Mouse (Mus musculus): Measurements from ENCODE around the gene Ndel1. TPM values are rescaled to one million over a fixed set of nuclear protein-coding genes. Genes with fewer than 3 reads are reported as not detected.

The Ndel1 gene
- total RNA-seq (2021): 100 to 1,000 TPM in 1 of 2 experiments, 10 to 100 TPM in 1; 78.2 to 106 TPM
- long read RNA-seq, experiment 1, transcript Ndel1-201 (9 exons, 2,382 nt): major isoform, 10 of 124 reads
- long read RNA-seq, experiment 1, partial matches to known transcripts: 0 of 124 reads
- long read RNA-seq, experiment 1, other reads (novel, unspliced or antisense): 114 of 124 reads
- long read RNA-seq, experiment 2, transcript Ndel1-201 (9 exons, 2,382 nt): major isoform, 9 of 72 reads
- long read RNA-seq, experiment 2, partial matches to known transcripts: 11 of 72 reads
- long read RNA-seq, experiment 2, other reads (novel, unspliced or antisense): 52 of 72 reads

DNA sequence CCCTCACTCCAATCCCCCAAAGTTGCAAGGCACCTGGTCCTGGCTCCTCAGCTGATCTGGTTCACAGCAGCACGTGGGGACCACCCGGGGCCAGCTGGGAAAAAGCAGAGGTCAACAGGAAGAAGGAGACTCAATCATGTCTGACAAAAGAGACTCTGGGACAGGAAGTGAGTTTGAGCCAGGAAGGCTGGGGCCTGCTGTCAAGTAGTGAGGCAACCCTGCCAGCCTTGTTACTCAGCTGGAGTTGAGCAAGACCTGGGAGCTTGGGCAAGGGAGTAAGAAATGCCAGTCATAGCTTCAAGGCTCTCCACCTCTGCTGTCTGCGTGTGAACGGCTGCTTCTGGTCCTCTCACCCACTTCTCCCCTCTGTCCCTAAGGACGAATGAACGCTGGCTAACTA is at the start of gene Ndel1:
Gene Ndel1 (minus strand): TSS at position 111 of the 400 bp plus-strand sequence.
- peak; percentile 54 for DNase-seq (ENCODE audit: low spot score)

DNA sequence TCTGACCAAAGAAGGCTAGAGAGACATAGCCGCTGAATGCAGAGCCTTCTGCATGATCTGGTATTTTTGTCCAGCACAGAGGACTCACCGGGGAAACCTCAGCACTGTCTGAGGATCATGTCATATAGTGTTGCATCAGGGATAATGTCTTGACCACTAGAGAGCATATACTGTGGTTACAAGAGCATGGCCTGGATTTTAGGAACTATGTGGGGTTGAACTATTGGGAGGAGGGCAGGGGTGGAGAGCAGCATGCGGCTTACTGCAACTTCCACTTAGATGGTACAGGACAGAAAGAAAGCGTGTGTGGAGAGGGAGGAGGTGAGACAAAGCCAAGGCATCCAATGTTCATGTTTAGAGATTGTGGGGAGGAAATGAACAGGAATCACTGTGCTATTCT is 42.9 kb upstream of the Ndel1 start:
- no peak for DNase-seq (ENCODE audit: low spot score)

DNA sequence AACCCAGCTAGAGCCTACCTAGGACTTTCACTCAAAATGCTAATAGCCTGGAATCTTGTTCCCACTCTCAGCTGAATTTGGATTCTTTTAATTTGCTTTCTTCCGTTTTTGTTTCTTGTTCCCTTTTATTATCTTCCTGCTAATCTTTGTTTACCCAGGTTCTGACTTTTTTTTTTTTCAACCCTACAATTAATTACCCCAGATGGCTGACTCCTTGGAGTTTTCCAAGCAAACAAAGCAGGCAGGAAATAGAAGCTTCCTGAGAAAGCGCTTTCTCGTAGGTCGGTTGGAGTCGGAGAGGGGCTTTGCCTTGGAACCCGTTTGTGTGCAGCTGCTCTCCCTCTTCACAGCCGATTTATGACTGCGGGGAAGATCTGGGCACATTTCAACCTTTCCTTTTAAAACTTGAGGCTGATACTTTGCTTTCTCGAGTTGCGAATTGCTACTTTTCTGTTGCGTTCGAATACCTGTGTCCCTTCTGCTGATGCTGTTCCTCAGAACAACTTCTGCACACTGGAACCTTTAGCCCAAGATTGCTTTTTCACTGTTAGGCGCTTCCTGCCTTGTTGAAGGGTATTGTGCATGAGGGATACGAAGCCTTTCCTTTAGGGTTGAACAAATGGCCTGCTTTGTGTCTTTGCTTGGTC is 40.0 kb upstream of the Ndel1 start:
- DNase-seq (ENCODE audit: low spot score): no peak

DNA sequence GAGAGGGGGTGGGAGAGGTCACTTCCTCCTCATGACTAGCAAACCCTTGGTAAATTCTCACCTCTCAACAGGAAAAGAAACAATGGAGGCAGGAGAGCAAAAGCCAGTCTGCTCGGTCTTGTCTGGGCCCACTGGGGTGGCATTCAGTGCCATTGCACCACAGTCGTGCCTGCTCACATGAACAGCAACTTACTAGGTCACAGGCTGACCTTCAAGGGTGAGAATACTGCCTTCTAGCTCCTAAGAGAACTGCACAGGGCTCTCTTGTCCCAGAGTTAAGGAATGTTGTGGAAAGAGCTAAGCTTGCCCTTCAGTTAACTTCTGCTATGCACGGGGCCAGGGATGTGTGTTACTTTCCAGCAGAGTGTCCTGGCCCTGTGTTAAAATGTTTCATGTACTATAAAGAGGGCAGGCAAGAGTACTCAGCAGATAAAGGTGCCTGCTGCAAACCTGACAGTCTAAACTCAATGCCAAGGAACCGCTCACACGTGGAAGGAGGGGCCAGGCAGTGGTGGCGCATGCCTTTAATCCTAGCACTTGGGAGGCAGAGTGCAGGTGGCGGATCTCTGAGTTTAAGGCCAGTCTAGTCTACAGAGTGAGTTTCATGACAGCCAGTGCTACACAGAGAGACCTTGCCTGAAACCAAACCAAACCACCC is 37.3 kb upstream of the Ndel1 start:
- no peak for DNase-seq (ENCODE audit: low spot score)

DNA sequence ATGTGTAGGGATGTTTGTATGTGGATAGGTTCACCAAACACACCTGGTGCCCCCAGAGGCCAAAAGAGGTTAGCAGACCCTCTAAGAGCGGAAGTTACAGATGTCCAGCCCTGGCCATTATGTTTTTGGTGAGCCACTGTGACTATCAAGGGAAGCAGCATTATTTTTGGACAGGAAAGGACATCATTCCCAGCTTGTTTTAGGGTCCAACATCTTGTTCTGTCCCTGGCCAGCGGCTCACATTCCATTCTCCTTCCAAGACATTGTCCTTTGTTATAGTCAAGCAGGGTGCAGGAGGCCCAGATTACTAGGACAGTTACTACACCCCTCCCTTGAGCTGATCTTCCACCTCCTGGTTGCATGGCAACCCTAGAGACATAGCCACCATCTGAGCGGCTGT is 35.6 kb upstream of the Ndel1 start:
- DNase-seq (ENCODE audit: low spot score): no peak

DNA sequence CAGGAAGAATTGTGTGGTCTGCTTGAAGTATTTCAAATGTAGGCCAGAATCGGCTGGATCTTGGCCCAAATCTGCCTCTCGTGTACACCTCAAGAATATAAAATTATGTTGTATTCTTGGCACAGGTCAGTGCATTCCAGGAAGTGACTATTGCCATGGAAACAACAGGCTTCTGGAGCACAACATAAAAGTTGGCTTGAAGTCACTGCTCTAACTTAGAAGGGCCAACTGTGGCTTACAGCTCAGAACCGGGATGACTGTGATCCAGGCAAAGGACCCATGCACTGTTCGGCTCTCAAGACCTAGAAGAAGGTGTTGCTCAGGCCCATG is 34.8 kb upstream of the Ndel1 start:
- DNase-seq (ENCODE audit: low spot score): no peak

DNA sequence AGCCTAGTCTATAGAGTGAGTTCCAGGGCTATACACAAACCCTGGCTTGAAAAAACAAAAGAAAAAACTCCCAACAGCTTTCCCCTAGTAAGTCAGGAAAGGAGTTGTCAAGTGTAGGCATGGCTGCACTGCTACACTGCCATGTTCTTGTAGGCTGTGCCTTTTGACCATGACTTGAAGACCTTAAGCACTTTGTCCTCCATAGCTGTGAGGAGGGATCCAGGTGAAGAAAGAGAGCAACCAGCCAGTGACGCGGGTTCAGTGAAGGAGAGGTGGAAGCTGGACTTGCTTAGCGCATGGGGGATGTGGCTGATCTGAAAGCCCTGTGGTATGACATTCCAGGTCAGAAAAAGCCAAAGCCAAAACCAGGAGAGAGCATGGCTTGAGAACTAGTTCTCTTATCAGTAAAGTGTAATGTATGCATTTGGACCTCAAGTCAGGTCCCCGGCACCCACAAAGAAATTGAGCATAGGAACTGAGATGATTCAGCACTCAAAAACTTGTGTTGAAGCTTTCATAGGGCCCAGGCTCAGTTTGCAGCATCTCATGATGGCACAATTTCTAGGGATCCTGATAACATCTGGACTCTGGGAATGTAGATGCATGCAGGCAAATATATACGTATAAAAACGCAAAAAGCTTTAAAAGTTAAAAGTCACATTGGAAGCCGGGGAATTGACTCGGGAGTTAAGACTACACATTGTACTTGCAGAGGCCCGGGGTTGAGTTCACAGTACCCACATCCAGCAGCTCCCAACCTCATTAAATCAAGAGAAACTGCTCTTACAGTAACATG is 34.2 kb upstream of the Ndel1 start:
- no peak for DNase-seq (ENCODE audit: low spot score)

DNA sequence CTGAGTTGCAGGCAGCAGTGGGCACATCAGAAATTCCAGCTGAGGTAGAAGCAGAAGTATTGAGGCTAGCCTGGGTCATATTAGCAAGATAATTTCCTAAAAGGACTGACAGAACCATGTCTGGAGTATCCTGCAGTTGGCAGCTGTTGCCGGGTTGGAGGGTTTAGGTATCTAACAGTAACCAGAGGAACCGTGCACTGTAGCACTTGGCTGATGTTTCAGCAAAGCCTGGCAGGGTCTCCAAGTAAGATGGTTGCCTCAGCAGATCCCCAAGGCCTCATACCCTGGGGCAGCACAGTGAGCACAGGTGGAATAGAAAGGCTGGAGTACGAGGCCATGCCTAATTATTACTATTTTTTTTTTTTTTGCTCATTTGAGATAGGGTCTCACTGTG is 33.5 kb upstream of the Ndel1 start:
- DNase-seq (ENCODE audit: low spot score): no peak

DNA sequence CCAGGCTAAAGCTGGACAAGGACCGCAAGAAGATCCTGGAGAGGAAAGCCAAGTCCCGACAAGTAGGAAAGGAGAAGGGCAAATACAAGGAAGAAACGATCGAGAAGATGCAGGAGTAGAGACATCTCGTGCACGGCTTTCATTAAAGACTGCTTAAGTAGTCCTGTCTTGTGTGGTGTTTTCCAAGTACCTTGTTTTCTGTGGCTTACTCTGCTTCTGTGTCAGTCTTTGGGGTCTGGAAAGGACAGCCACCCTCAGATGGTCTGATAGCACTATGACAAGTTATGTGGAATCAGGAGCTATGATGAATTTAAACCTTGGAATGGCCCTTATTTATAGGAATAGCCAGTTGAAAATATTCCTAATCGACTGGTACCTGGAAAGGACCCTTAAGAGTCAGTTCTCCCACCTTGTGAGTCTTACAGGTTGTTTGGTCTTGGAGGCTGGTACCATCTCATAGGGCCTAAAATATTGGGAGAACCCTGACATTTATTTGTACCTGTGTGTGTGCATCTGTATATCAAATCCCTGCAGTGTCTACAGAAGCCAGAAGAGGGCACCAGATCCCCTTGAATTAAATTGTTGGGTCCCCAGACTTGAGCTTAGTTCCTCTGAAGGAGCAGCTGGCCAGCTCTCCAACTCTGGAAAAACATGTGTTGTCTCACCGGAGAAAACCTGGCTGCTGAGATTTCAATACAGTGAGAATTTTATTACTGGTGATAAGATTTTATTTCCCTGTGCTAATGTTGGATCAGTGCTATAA is 32.9 kb upstream of the Ndel1 start:
- DNase-seq (ENCODE audit: low spot score): peak; percentile 80

DNA sequence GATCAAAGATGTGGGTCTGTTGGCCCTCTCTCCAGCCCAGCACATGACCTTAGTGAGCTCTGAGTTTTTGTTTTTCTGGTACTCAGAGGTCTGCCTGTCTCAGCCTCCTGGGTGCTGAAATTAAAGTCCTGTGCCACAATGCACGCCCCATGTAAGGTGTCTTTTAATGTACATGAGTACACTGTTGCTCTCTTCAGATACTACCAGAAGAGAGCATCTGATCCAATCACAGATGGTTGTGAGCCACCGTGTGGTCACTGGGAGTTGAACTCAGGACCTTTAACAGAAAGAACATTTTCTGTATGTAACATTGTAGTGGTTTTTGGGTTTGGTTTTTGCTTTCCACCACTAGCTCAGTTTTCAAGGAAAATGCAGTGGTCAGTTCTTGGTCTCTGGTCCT is 32.1 kb upstream of the Ndel1 start:
- no peak for DNase-seq (ENCODE audit: low spot score)

DNA sequence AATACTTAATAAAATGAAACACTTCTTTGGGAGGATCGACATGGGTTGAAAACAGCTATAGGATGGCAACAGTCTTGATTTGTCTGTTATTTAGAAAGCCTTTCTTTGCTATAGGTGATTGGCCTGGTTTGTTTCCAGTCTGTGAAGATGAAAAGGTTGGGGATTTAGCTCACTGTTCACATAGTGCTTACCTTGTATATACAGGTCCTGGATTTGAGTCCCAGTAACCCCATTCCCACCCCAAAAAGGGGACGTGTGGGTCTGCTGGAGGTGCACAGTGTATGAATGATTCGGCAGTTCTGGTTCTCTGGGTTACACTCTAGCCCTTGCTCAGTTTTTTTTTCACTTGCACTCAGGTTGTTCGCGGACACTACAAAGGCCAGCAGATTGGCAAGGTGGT is 31.2 kb upstream of the Ndel1 start:
- DNase-seq (ENCODE audit: low spot score): no peak

DNA sequence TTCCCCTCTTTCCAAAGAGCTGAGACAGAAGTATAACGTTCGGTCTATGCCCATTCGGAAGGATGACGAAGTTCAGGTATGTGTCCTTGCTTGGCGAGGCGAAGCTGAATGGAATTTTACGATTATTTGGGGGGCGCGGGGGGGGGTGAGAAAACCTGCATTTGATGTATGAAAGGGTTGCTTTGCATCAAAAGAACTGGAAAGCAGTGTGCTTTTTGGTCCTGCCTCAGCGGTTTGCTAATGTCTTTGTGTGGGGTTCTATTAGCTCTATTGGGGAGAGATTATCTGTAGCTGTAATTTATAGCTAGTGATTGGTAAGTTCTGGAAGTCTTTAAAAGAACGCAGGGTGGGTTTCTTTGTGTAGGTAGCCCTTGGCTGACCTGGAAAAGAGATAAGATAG is 30.7 kb upstream of the Ndel1 start:
- DNase-seq (ENCODE audit: low spot score): no peak

DNA sequence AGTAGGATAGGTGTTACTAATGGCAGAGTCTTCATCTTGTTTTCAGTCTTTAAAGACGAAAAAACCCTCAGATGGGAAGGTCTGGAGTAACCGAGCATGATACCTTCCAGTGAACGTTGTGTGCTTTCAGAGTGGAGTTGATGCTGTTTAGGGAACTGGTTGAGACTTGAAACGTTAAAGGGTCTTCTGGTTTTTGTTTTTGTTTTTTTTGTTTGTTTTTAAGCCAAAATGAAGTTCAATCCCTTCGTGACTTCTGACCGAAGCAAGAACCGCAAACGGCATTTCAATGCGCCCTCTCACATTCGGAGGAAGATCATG is 30.3 kb upstream of the Ndel1 start:
- no peak for DNase-seq (ENCODE audit: low spot score)

DNA sequence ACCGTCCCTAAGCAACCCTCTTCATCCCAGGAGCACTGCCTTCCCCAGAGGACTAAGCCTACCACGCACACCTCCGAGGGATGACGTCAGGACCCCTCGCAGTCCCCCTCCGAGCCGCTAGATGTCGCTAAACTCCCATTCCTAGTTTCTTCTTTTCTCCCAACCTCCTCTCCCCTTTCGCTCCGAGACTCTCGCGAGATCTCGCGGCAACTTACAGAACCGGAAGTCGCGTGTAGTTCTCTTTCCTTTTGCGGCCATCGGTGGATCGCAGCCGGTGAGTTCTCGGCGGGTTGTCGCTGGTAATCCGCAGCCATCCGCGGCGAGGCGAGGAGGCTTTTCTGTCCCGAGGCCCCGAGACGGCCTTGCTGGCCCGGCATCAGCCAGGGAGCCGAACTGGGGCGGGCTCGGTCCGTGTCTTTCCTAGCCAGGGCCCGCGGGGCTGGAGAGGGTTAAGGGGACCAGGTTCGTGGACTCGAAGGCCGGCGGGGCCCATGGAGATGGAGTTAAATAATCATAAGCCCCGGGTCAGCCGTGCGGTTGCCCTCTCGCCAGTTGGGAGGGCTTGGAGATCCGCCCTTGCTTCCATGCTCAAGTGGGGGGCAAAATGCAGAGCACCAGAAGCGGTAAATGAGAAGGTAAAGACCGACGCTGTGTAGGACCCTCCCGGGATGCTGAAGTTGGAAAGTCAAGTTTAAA is 29.8 kb upstream of the Ndel1 start, which contains the start of gene Rpl26:
Gene Rpl26 (plus strand): TSS at position 233 of the 696 bp plus-strand sequence.
- DNase-seq (ENCODE audit: low spot score): peak; percentile 99

DNA sequence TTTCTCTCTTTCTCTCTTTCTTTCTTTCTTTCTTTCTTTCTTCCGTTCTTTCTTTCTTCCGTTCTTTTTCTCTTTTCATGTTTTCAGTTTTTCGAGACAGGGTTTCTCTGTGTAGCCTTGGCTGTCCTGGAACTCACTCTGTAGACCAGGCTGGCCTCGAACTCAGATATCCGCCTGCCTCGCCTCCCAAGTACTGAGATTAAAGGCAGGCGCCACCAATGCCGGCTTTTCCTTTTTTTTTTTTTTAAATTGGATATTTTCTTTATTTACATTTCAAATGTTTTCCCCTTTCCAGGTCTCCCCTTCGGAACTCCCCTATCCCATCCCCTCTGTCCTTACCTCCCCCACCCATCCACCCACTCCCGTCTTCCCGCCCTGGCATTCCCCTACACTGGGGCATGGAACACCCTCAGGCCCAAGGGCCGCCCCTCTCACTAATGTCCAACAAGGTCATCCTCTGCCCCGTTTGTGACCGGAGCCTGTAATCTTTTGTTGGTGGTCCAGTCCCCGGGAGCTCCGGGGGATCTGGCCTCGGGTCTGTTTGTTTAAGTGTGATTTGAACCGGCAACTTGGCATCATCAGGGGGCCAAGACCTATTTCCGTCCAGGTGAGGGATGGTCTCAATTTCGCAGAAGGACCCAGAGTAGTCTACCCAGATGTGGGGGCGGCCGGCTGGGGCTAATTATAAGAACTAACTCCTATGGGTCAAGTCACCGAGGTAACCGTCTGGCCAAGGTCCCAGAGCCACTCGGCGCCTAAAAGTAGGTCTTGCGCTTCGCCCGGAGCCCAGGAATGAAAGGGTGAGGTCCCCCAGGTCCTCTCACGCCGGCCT is 29.1 kb upstream of the Ndel1 start:
- no peak for DNase-seq (ENCODE audit: low spot score)

DNA sequence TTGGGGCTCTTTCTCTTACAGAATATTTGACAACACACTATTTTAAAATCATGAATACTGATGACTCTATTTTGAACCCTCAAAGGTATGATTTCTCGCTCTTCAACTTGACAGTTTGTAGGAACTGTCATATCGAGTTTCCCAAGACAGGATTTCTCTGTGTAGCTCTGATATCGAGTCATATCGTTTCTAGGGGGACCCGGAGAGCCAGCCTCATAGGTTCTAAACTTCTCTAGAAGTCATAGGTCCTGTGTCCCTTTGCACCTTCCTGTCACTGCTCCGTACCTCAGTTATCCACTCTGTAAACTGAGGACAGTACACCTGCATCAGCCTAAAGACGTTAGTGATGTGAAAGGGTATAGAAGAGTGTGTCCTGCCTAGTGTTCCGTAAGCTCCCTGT is 28.2 kb upstream of the Ndel1 start:
- no peak for DNase-seq (ENCODE audit: low spot score)

DNA sequence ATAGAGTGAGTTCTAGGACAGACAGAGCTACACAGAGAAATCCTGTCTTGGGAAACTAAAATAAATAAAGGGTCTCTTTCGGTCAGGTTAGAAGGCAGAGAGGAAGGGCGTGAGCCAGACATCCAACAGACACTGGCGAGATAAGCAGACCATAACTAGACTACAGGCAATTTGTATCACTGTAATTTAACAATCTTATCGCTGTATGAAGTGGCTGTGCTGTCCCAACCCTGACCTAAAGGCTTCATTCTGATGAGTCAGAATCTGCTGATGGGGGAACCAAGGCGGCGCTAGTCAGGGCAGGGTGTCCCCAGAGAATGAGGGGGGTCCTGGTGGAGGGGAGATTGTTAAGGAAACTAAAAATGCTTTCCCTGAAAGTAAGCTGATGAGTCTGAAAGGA is 27.1 kb upstream of the Ndel1 start:
- DNase-seq (ENCODE audit: low spot score): no peak

DNA sequence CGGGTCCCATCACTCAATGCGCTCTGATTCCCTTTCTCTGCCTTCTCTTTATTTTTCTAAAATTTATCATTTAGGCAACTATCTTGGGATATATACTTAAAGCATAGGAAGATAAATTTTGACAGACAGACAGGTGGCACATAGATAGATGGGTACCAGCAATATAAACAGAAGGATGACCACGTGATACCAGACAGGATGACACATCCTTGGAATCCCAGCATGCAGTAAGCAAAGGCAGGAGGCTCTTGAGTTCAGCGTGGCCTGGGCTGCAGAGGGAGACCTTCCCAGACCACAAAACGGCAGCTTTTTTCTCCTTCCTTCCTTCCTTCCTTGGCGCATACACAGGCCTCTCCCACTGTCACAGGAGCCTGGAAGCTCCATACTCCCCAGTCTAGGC is 26.2 kb upstream of the Ndel1 start:
- DNase-seq (ENCODE audit: low spot score): no peak

DNA sequence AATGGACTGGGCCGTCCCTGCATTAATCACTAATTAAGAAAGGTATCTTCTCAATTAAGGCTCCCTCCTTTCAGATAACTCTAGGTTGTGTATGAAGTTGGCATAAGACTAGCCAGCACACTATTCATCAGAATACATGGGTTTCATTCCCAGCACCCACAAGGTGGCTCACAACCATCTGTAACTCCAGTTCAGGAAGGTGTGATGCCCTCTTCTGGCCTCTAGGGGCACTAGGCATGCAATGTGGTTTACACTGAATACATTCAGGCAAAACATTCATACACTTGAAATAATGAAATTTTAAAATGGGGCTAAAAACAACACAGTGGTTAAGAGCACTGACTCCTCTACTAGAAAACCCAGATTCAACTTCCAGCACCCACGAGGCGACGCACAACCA is 25.5 kb upstream of the Ndel1 start:
- DNase-seq (ENCODE audit: low spot score): no peak

DNA sequence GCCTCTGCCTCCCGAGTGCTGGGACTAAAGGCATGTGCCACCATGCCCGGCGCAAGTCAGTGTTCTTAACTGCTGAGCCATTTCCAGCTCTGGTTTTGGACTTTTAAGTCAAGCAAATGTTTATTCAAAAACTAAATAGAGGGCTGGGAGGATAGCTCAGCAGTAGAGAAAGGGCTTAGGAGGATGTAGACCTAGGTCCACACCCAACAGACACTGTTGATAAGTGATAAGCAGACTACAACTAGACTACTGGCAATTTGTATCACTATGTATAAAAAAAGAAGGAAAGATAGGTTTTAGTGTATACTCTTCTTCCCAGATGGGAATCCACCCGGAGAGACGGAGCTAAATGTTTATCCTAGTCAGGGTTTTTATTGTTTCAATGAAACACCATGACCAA is 24.6 kb upstream of the Ndel1 start:
- no peak for DNase-seq (ENCODE audit: low spot score)

Measured in gastrocnemius, adult 18-20 months (tissue).